Mouse (Mus musculus) mouse embryonic stem cell (cell line): ENCODE results near the gene Olfr1094.

ENCODE experiments used
- in situ Hi-C, 2 experiments: fragments of 300-500 bp; cut with MboI; formaldehyde crosslinking; loops; 1 replicate in 1 of 2; 3 replicates in 1 of 2; pipeline ENCODE4 v1.14.3; 2019 to 2020; ENCODE audit warnings: low sequenced_read_pairs in 2 of 2, low pct_unique_long_range_greater_than_20kb in 1 of 2, mixed read lengths in 1 of 2; ENCODE audit not compliant: unreplicated experiment in 1 of 2

Gene Olfr1094

GRCm38 (mm10) chr2:86824363-86824762 is at the start of gene Olfr1094:
Gene Olfr1094, plus strand, starts transcription at chr2:86824663.
- in situ Hi-C loops: no loop called here

GRCm38 (mm10) chr2:86782179-86782578 is 42.3 kb upstream of the Olfr1094 start, which contains the start of gene Olfr1093:
Gene Olfr1093, plus strand, starts transcription at chr2:86782479.
- in situ Hi-C loops: no loop called here

- in situ Hi-C loops: no loop called here
Observed at GRCm38 (mm10) chr2:86809918-86810317, 14.5 kb upstream of the Olfr1094 start, which contains the start of gene Olfr141. Gene Olfr141, minus strand, starts transcription at chr2:86810018.

GRCm38 (mm10) chr2:86851596-86851995 is 27.1 kb downstream of the Olfr1094 start, which contains the start of gene Olfr1095:
Gene Olfr1095, minus strand, starts transcription at chr2:86851696.
- in situ Hi-C loops: no loop called here

- in situ Hi-C loops: no loop called here
Observed at GRCm38 (mm10) chr2:86874702-86875101, 50.2 kb downstream of the Olfr1094 start, which contains the start of gene Gm13723. Gene Gm13723, minus strand, starts transcription at chr2:86874802.
